Mouse (Mus musculus): ENCODE data around the gene Snx13.

Snx13 gene

GRCm38 (mm10) chr12:35047320-35048225 lies 587 bp downstream of the Snx13 start:
- peak; percentile 79 for DNase-seq

GRCm38 (mm10) chr12:35048891-35049290 lies 1.9 kb downstream of the Snx13 start:
- no peak for DNase-seq

DNA sequence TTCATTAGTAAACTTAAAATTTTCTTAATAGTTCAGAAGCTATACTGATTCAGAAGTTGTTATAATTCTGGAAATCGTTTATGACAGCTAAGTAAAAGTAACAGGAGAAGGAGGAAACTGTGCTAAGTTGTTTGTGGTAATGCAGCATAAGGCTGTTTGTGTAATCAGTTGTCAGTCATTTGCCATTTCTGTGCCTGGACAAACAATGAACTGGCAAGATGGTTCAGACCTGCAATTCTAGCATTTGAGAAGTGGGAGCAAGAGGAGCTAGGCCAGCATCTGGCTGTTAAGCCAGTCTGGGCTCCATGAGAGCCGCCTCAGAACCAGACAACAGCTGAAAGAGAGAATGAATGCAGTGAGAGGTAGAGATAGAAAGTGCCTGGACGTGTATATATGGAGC lies 3.5 kb downstream of the Snx13 start:
- no peak for DNase-seq

GRCm38 (mm10) chr12:35050964-35051758 lies 4.2 kb downstream of the Snx13 start:
- DNase-seq = no peak

GRCm38 (mm10) chr12:35054420-35054819 lies 7.4 kb downstream of the Snx13 start:
- no peak for DNase-seq

DNA sequence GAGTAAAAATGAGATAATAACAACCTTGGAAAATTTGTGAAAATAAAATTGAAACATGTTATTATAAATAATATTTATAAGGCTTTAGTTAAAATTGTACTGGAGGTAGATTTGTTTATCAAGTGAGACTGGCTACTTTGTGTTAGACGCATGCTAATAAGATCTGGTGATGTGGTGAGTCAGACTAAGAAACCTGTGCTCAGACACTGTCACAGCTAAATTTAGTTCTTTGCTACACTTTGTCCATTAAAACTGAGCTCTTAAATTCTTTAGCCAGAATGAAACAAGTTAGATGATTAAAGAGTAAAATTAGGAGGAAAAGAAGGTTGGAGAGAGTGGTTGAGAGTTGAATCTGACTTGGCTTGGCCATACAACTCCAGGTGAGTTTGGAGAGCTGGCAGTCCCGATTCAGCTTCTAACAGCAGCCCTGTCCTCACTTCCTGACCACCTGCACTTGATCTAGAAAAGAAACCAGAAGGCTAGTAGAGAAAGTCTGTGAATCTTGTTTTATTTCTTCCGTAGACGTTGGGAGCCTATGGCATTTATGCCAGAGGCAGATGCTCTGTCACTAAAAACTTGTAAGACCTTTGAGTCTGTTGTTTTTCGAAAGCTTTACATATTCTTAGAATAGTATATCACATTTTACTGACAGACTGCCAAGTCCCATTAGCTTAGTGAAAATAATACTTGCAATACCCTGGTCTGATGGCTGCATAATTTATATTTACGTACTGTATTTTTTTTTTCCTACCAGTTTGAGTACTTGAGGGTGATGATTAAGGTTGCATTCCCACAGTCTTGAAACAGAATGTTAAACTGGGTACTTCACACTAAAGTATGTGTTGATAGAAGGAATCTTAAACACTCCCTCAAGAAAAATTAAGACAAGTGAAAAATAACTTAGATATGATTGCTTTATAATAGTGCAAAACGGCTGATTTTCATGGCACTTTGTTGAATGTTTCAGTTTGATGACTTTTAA lies 8.4 kb downstream of the Snx13 start:
- DNase-seq = no peak

- no peak for DNase-seq
These were observed 16.9 kb downstream of the Snx13 start for GRCm38 (mm10) chr12:35063697-35064468.

DNA sequence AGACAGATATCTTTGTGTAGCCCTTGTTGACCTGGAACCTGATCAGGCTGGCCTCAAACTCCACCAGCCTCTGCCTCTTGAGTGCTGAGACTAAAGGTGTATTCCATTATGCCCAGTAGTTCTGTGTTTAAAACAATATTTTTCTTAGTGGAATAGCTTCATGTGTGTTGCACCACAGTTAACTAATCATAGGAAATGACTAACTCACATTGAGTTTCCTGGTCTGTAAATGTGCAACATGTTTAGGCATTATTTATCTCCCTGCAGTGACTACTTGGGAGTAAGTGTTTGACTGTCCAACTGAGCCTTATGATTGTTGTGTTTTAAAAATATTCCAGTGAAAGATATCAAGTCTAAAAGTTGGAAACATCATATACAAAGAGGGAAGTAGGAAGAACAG lies 20.6 kb downstream of the Snx13 start:
- no peak for DNase-seq

GRCm38 (mm10) chr12:35071336-35071735 lies 24.4 kb downstream of the Snx13 start:
- DNase-seq = no peak

GRCm38 (mm10) chr12:35072178-35072577 lies 25.2 kb downstream of the Snx13 start:
- DNase-seq = no peak

DNA sequence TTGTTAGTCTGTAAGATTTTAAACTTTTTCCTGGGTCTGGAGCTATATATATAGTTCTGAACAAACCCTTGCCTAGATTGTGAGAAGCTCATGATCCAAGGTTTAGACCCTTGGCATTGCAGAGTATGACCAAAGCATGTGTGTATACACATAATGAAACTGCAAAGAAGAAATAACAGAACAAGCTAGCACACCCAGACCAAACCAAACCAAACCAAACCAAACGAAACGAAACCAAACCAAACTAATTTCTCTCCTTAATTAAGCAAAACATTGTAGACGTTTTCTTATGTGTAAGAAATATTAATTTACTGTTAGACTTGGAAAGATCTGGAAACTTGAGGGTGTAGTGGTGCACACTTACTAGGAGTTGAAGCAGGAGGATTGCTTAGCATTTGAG lies 29.0 kb downstream of the Snx13 start:
- DNase-seq = no peak

DNA sequence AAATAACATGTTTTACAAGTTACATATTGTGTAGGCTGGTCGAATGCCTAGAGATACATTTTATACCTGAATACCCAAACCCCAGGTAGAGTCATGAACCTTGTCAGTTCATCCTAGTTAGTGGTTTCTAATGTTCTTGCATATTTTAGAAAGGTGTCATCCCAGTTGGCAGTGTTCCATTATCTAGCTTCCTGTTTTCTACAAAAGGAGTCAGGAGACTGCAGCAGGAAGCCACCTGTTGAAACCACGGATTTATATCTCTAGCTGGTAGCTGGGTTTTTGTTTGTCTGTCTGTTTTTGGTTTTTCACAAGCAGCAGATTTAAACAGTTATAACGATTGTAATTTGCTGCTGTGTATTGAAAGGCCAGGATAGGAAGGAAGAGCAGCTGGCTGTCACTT lies 76.6 kb downstream of the Snx13 start:
- DNase-seq = no peak

DNA sequence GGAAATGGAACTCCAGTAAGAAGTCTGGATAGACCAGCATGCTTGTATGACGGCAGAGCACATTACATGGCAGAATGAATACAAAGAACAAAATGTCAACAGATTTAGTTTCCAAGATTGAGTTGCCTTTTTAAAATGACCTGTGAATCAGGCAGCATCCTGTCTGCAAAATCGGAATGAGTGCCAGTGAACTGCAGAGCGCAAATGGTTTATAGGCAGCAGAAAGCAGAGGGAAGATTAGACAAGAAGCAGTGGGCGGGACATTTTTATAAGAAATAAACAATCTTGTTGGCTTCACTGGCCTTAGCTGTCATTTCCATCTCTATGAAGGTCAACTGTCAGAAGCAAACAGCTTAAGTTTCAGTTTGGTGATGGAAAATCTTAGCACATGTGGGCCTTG lies 106.2 kb downstream of the Snx13 start:
- DNase-seq = no peak

- DNase-seq = no peak
These were observed 107.2 kb downstream of the Snx13 start for GRCm38 (mm10) chr12:35154149-35154548.

GRCm38 (mm10) chr12:35157237-35157636 lies 110.3 kb downstream of the Snx13 start:
- DNase-seq = no peak

DNA sequence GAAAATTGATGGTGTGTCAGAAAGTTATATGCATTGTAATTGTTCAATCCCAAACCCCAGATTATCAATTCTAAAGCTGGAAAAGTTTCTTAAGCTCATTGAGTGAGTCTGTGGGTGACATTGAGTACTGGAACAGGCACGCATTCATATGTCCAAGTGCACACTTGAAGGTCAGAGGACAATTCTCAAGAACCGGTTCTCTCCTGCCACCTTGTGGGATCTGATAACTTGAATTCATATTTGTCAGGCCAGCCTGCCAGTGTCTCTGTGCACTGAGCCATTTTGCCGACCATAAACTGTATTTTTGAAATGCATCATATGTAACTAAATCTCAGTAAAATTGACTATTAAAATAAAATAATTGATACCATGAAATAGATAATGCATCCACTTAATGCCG lies 114.7 kb downstream of the Snx13 start:
- DNase-seq = no peak

GRCm38 (mm10) chr12:35170275-35170674 lies 123.3 kb downstream of the Snx13 start:
- no peak for DNase-seq

- no peak for DNase-seq
These were observed 129.0 kb downstream of the Snx13 start for GRCm38 (mm10) chr12:35175938-35176337.

DNA sequence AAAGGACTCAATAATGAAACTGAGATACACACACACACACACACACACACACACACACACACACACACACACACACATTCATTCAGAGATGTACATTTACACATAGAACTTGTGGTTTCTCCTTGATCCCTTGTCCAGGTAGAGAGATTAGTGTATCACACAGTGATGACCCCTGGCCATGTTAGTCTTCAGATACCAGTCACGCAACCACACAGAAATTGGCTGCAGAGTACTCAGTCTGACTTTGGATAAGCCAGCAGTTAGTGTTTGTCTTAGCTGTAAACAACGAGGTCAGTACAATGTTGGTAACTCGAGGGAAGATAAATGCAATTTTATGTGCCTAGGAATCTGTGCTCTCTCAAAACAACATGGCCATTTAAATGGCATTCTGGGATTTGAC lies 129.6 kb downstream of the Snx13 start:
- DNase-seq = no peak

GRCm38 (mm10) chr12:35182675-35183074 lies 135.7 kb downstream of the Snx13 start:
- DNase-seq = peak; percentile 89

GRCm38 (mm10) chr12:35184261-35184660 lies 137.3 kb downstream of the Snx13 start:
- no peak for DNase-seq
